ENCODE assay signal across 8 mouse cellular contexts in genomic region chr4:134307367-134308072, GRCm38 (mm10). TPM values are rescaled to one million over a fixed set of nuclear protein-coding genes. Genes with fewer than 3 reads are reported as not detected.
DNase-seq lines count a peak whose midpoint lies in the region; ATAC-seq and TF ChIP-seq lines count a peak whose summit lies in the region.

No protein-coding gene starts in this region.

- WGBS in embryonic facial prominence, embryonic 14.5 days = 9% methylated on average over 12 of the region's 12 CpGs
- WGBS in heart, embryonic 10.5 days = 21% methylated on average over 11 of the region's 12 CpGs
- 23% methylated on average over 12 of the region's 12 CpGs for WGBS in kidney, embryonic 14.5 days
- WGBS in limb, embryonic 13.5 days = 17% methylated on average over 10 of the region's 12 CpGs
- 18% methylated on average over 12 of the region's 12 CpGs for WGBS in midbrain, embryonic 13.5 days
- 2% methylated on average over 12 of the region's 12 CpGs for WGBS in small intestine, adult 2 months

- no peaks in the 10 kb centered on the region for H3K27me3 ChIP-seq in embryonic facial prominence, embryonic 14.5 days (replicated peaks; ENCODE audit: control insufficient read depth, insufficient read depth, low read length)
- H3K27me3 ChIP-seq in heart, embryonic 10.5 days (ENCODE audit: insufficient read depth, poor library complexity, severe bottlenecking) = no peaks in the 10 kb centered on the region
- H3K27me3 ChIP-seq in kidney, embryonic 14.5 days (ENCODE audit: control insufficient read depth, insufficient read depth, low read length) = no peaks in the 10 kb centered on the region
- no peaks in the 10 kb centered on the region for H3K27me3 ChIP-seq in limb, embryonic 13.5 days
- no peaks in the 10 kb centered on the region for H3K27me3 ChIP-seq in midbrain, embryonic 13.5 days
- H3K27me3 ChIP-seq in small intestine, adult 2 months (ENCODE audit: control insufficient read depth, insufficient read depth, low read length) = no peaks in the 10 kb centered on the region

- no peaks in the 10 kb centered on the region for H3K36me3 ChIP-seq in embryonic facial prominence, embryonic 14.5 days (ENCODE audit: control insufficient read depth, insufficient read depth, low read length)
- no peaks in the 10 kb centered on the region for H3K36me3 ChIP-seq in heart, embryonic 10.5 days
- H3K36me3 ChIP-seq in kidney, embryonic 14.5 days (ENCODE audit: control insufficient read depth, insufficient read depth, low read length) = no peaks in the 10 kb centered on the region
- no peaks in the 10 kb centered on the region for H3K36me3 ChIP-seq in limb, embryonic 13.5 days
- H3K36me3 ChIP-seq in midbrain, embryonic 13.5 days = no peaks in the 10 kb centered on the region
- no peaks in the 10 kb centered on the region for H3K36me3 ChIP-seq in small intestine, adult 2 months (ENCODE audit: control insufficient read depth, insufficient read depth, low read length)

- TF ChIP-seq CTCF in small intestine, adult 2 months (IDR thresholded peaks at IDR 0.05; ENCODE audit: extremely low read depth, insufficient read length, insufficient replicate concordance, low read depth, low read length) = peak; percentile 58; the same call in 1 of the 2 replicates

- 0 out of 2 replicates have a peak overlapping the region, but pooled peaks have one; percentile 15 for H3K27ac ChIP-seq in embryonic facial prominence, embryonic 14.5 days (replicated peaks; ENCODE audit: low read depth, low read length)
- peak overlapping the region; percentile 85 for H3K27ac ChIP-seq in heart, embryonic 10.5 days
- H3K27ac ChIP-seq in kidney, embryonic 14.5 days (ENCODE audit: low read depth, low read length) = no peak overlapping the region
- H3K27ac ChIP-seq in limb, embryonic 13.5 days = no peak overlapping the region
- no peak overlapping the region for H3K27ac ChIP-seq in midbrain, embryonic 13.5 days
- H3K27ac ChIP-seq in small intestine, adult 2 months (ENCODE audit: insufficient read depth, low read depth, low read length) = peak overlapping the region; percentile 74

- DNase-seq in NIH3T3 (ENCODE audit: low read depth) = peak; percentile 60
- peak; percentile 87 for DNase-seq in embryonic facial prominence, embryonic 14.5 days (ENCODE audit: low spot score)
- no peak for DNase-seq in heart, embryonic 10.5 days (ENCODE audit: low spot score)
- DNase-seq in cerebellum, adult 11 months = no peak

- H3K9me3 ChIP-seq in embryonic facial prominence, embryonic 14.5 days (ENCODE audit: control insufficient read depth, low read length) = no peaks in the 10 kb centered on the region
- no peaks in the 10 kb centered on the region for H3K9me3 ChIP-seq in heart, embryonic 10.5 days
- no peaks in the 10 kb centered on the region; the same call in 1 of the 2 replicates for H3K9me3 ChIP-seq in kidney, embryonic 14.5 days (ENCODE audit: control insufficient read depth, low read length)
- H3K9me3 ChIP-seq in limb, embryonic 13.5 days = no peaks in the 10 kb centered on the region
- peaks cover under 1% of the 10 kb centered on the region; the same call in 1 of the 2 replicates for H3K9me3 ChIP-seq in midbrain, embryonic 13.5 days

- H3K4me1 ChIP-seq in embryonic facial prominence, embryonic 14.5 days (ENCODE audit: control insufficient read depth, insufficient read depth, low read length) = peaks cover 8% of the 10 kb centered on the region
- peaks cover 30% of the 10 kb centered on the region for H3K4me1 ChIP-seq in heart, embryonic 10.5 days
- peaks cover 8% of the 10 kb centered on the region for H3K4me1 ChIP-seq in kidney, embryonic 14.5 days (ENCODE audit: control insufficient read depth, insufficient read depth, low read length)
- H3K4me1 ChIP-seq in limb, embryonic 13.5 days = peaks cover 9% of the 10 kb centered on the region
- peaks cover 11% of the 10 kb centered on the region for H3K4me1 ChIP-seq in midbrain, embryonic 13.5 days (replicated peaks)
- peaks cover 12% of the 10 kb centered on the region for H3K4me1 ChIP-seq in small intestine, adult 2 months (ENCODE audit: control insufficient read depth, insufficient read depth, insufficient read length, low read length)

- no peak overlapping the region for H3K9ac ChIP-seq in embryonic facial prominence, embryonic 14.5 days (ENCODE audit: low read depth, low read length)
- no peak overlapping the region for H3K9ac ChIP-seq in kidney, embryonic 14.5 days (ENCODE audit: low read depth, low read length)
- H3K9ac ChIP-seq in limb, embryonic 13.5 days = no peak overlapping the region
- no peak overlapping the region for H3K9ac ChIP-seq in midbrain, embryonic 13.5 days (replicated peaks)

- peak; percentile 83; the same call in 1 of the 2 replicates for ATAC-seq in embryonic facial prominence, embryonic 14.5 days (ENCODE audit: low read depth)
- peak; percentile 28; the same call in 1 of the 2 replicates for ATAC-seq in kidney, embryonic 14.5 days (ENCODE audit: low FRiP score, low TSS enrichment)
- no peak; the same call in 1 of the 2 replicates for ATAC-seq in limb, embryonic 13.5 days (ENCODE audit: low FRiP score, low read depth)
- 0 out of 2 replicates have a peak, but pooled peaks have one; percentile 45 for ATAC-seq in midbrain, embryonic 13.5 days

- peak overlapping the region; percentile 38 for H3K4me2 ChIP-seq in embryonic facial prominence, embryonic 14.5 days (ENCODE audit: low read depth, low read length)
- peak overlapping the region; percentile 11; the same call in 1 of the 2 replicates for H3K4me2 ChIP-seq in kidney, embryonic 14.5 days (replicated peaks; ENCODE audit: low read depth, low read length)
- peak overlapping the region; percentile 39 for H3K4me2 ChIP-seq in limb, embryonic 13.5 days (replicated peaks)
- H3K4me2 ChIP-seq in midbrain, embryonic 13.5 days (replicated peaks) = 0 out of 2 replicates have a peak overlapping the region, but pooled peaks have one; percentile 19

- no peak overlapping the region for H3K4me3 ChIP-seq in embryonic facial prominence, embryonic 14.5 days (ENCODE audit: low read depth, low read length)
- peak overlapping the region; percentile 41 for H3K4me3 ChIP-seq in heart, embryonic 10.5 days
- H3K4me3 ChIP-seq in kidney, embryonic 14.5 days (ENCODE audit: low read length) = no peak overlapping the region
- H3K4me3 ChIP-seq in limb, embryonic 13.5 days = no peak overlapping the region
- no peak overlapping the region for H3K4me3 ChIP-seq in midbrain, embryonic 13.5 days (replicated peaks)
- H3K4me3 ChIP-seq in small intestine, adult 2 months (ENCODE audit: low read depth, low read length) = no peak overlapping the region

- TF ChIP-seq POLR2A in small intestine, adult 2 months (IDR thresholded peaks at IDR 0.05; ENCODE audit: low read depth, low read length) = no peak

RNA-seq across cellular contexts. Expression of gene Trim63, which starts 7.4 kb away (rescaled TPM):
- polyA plus RNA-seq in embryonic facial prominence, embryonic 14.5 days (2014; fragmentation: Nextera tagmentation; extraction: Ambion mirVana) = 2.0 and 2.5 TPM in 2 replicates
- polyA plus RNA-seq in heart, embryonic 10.5 days (2016; fragmentation: Nextera tagmentation; extraction: Ambion mirVana) = 47.5 and 77.0 TPM in 2 replicates
- 0.88 and 1.4 TPM in 2 replicates for polyA plus RNA-seq in kidney, embryonic 14.5 days (2014; fragmentation: Nextera tagmentation; extraction: Ambion mirVana)
- 5.3 and 6.2 TPM in 2 replicates for polyA plus RNA-seq in limb, embryonic 13.5 days (2015; fragmentation: Nextera tagmentation; extraction: Ambion mirVana)
- polyA plus RNA-seq in midbrain, embryonic 13.5 days (2015; fragmentation: Nextera tagmentation; extraction: Ambion mirVana) = 0.11 and 0.21 TPM in 2 replicates
- 0.46 TPM in 1 of 2 replicates, not detected in the other for polyA plus RNA-seq in small intestine, adult 2 months (2012; rRNA removed)

RNA-seq across cellular contexts. Expression of gene Pdik1l, which starts 19.8 kb away (rescaled TPM):
- polyA plus RNA-seq in embryonic facial prominence, embryonic 14.5 days (2014; fragmentation: Nextera tagmentation; extraction: Ambion mirVana) = 18.5 and 19.6 TPM in 2 replicates
- polyA plus RNA-seq in heart, embryonic 10.5 days (2016; fragmentation: Nextera tagmentation; extraction: Ambion mirVana) = 15.8 and 18.2 TPM in 2 replicates
- polyA plus RNA-seq in kidney, embryonic 14.5 days (2014; fragmentation: Nextera tagmentation; extraction: Ambion mirVana) = 14.9 and 18.8 TPM in 2 replicates
- polyA plus RNA-seq in limb, embryonic 13.5 days (2015; fragmentation: Nextera tagmentation; extraction: Ambion mirVana) = 21.7 and 22.6 TPM in 2 replicates
- 42.3 and 44.0 TPM in 2 replicates for polyA plus RNA-seq in midbrain, embryonic 13.5 days (2015; fragmentation: Nextera tagmentation; extraction: Ambion mirVana)
- 1.4 and 1.6 TPM in 2 replicates for polyA plus RNA-seq in small intestine, adult 2 months (2012; rRNA removed)

RNA-seq across cellular contexts. Expression of gene Slc30a2, which starts 35.5 kb away (rescaled TPM):
- 0.13 and 0.42 TPM in 2 replicates for polyA plus RNA-seq in embryonic facial prominence, embryonic 14.5 days (2014; fragmentation: Nextera tagmentation; extraction: Ambion mirVana)
- 0.09 and 0.36 TPM in 2 replicates for polyA plus RNA-seq in heart, embryonic 10.5 days (2016; fragmentation: Nextera tagmentation; extraction: Ambion mirVana)
- 0.09 and 0.11 TPM in 2 replicates for polyA plus RNA-seq in kidney, embryonic 14.5 days (2014; fragmentation: Nextera tagmentation; extraction: Ambion mirVana)
- 0.18 and 0.24 TPM in 2 replicates for polyA plus RNA-seq in limb, embryonic 13.5 days (2015; fragmentation: Nextera tagmentation; extraction: Ambion mirVana)
- polyA plus RNA-seq in midbrain, embryonic 13.5 days (2015; fragmentation: Nextera tagmentation; extraction: Ambion mirVana) = 0.05 and 0.12 TPM in 2 replicates
- 25.8 and 57.1 TPM in 2 replicates for polyA plus RNA-seq in small intestine, adult 2 months (2012; rRNA removed)

RNA-seq across cellular contexts. Expression of gene Grrp1, which starts 53.6 kb away (rescaled TPM):
- polyA plus RNA-seq in embryonic facial prominence, embryonic 14.5 days (2014; fragmentation: Nextera tagmentation; extraction: Ambion mirVana) = 6.8 and 7.4 TPM in 2 replicates
- polyA plus RNA-seq in heart, embryonic 10.5 days (2016; fragmentation: Nextera tagmentation; extraction: Ambion mirVana) = 6.3 and 8.8 TPM in 2 replicates
- 9.2 and 12.8 TPM in 2 replicates for polyA plus RNA-seq in kidney, embryonic 14.5 days (2014; fragmentation: Nextera tagmentation; extraction: Ambion mirVana)
- 4.7 and 5.3 TPM in 2 replicates for polyA plus RNA-seq in limb, embryonic 13.5 days (2015; fragmentation: Nextera tagmentation; extraction: Ambion mirVana)
- 6.2 and 8.1 TPM in 2 replicates for polyA plus RNA-seq in midbrain, embryonic 13.5 days (2015; fragmentation: Nextera tagmentation; extraction: Ambion mirVana)
- polyA plus RNA-seq in small intestine, adult 2 months (2012; rRNA removed) = 8.6 and 16.7 TPM in 2 replicates

Comparison
In these comparisons a context has a peak if more than half of its experiments do, and no peak if none do; other contexts are left out.
1. DNase-seq: peak in NIH3T3 (single experiment) and embryonic facial prominence, embryonic 14.5 days (single experiment); none in heart, embryonic 10.5 days (single experiment) and cerebellum, adult 11 months (single experiment).
2. H3K27ac ChIP-seq: peak in embryonic facial prominence, embryonic 14.5 days (single experiment), heart, embryonic 10.5 days (single experiment) and small intestine, adult 2 months (single experiment); none in kidney, embryonic 14.5 days (single experiment), limb, embryonic 13.5 days (single experiment) and midbrain, embryonic 13.5 days (single experiment).
3. RNA of gene Slc30a2, which starts 35.5 kb away (polyA plus RNA-seq): 25.8 to 57.1 TPM in small intestine, adult 2 months; 0.13 to 0.42 TPM in embryonic facial prominence, embryonic 14.5 days, 0.18 to 0.24 TPM in limb, embryonic 13.5 days, 0.09 to 0.11 TPM in kidney, embryonic 14.5 days, 0.09 to 0.36 TPM in heart, embryonic 10.5 days and 0.05 to 0.12 TPM in midbrain, embryonic 13.5 days; every median in the first group is over 10 times any median in the second.
4. Peak in every context shown above with its lines, with median percentiles within 50 percentile points of each other: H3K4me2 ChIP-seq.